ENCODE assay signal across 8 mouse cellular contexts in genomic region chr10:127266112-127267091, GRCm38 (mm10). TPM values are rescaled to one million over a fixed set of nuclear protein-coding genes. Genes with fewer than 3 reads are reported as not detected.
DNase-seq lines count a peak whose midpoint lies in the region; ATAC-seq lines count a peak whose summit lies in the region.

Dctn2 (plus strand) TSS chr10:127266368.

- peaks cover 39% of the 10 kb centered on the region for H3K36me3 ChIP-seq in megakaryocyte, embryonic 14.5 days (replicated peaks; ENCODE audit: low read length)

- peak; percentile 97 for DNase-seq in ZHBTc4 (ENCODE audit: low read depth, low spot score)
- DNase-seq in gastrocnemius, adult 8-10 months (ENCODE audit: low spot score in 2 of 2), result peak; percentile 91 to 94
- DNase-seq in hindlimb bud, embryonic 11.5 days (ENCODE audit: extremely low spot score, low read depth, low spot score), result peak; percentile 82
- peak; percentile 79 to 97 for DNase-seq in left cerebral cortex, adult 8-10 months (ENCODE audit: low spot score in 2 of 2)
- peak; percentile 98 to 99 for DNase-seq in right cerebral cortex, postnatal 10 days (ENCODE audit: low spot score in 2 of 2)
- peak; percentile 83 for DNase-seq in urinary bladder, postnatal 25 days (ENCODE audit: low spot score)

- peak; percentile 97 for ATAC-seq in common myeloid progenitor, adult 5-6 weeks (replicated peaks; ENCODE audit: low read depth, poor library complexity, severe bottlenecking)

- H3K27me3 ChIP-seq in megakaryocyte, embryonic 14.5 days (replicated peaks), result peaks cover 29% of the 10 kb centered on the region

- H3K4me3 ChIP-seq in megakaryocyte, embryonic 14.5 days (replicated peaks), result peak within 1 kb of the TSS; percentile 99

- no peaks in the 10 kb centered on the region for H3K9me3 ChIP-seq in megakaryocyte, embryonic 14.5 days

- H3K4me1 ChIP-seq in megakaryocyte, embryonic 14.5 days, result peaks cover 60% of the 10 kb centered on the region

RNA-seq across cellular contexts. Expression of gene Dctn2, which starts in this region (rescaled TPM):
- total RNA-seq in common myeloid progenitor, adult 5-6 weeks (2017), result 88.5 and 108 TPM in 2 replicates
- 100 to 1,000 TPM in 2 of 4 experiments, 10 to 100 TPM in 2; 89.1 to 101 (median 99.3) TPM for total RNA-seq in gastrocnemius, adult 8-10 months (2022)
- 100 to 1,000 TPM; 254 to 263 (median 254) TPM for total RNA-seq in left cerebral cortex, adult 8-10 months (2022)
- 176 and 219 TPM in 2 replicates for polyA plus RNA-seq in megakaryocyte, embryonic 14.5 days (2012; ENCODE audit: insufficient read depth, low replicate concordance)

Comparison
In these comparisons a context has a peak if more than half of its experiments do, and no peak if none do; other contexts are left out.
1. Peak in every context shown above with its lines: DNase-seq, ATAC-seq and H3K4me3 ChIP-seq.